Mouse (Mus musculus) megakaryocyte, adult 5-6 weeks (primary cell): ENCODE measurements around the gene Trim15. TPM values are rescaled to one million over a fixed set of nuclear protein-coding genes. Genes with fewer than 3 reads are reported as not detected.

Experiments
- ATAC-seq: 2 replicates; pipeline ENCODE4 v1.8.0; 2016; ENCODE audit warnings: mild to moderate bottlenecking, inconsistent platforms; ENCODE audit not compliant: poor library complexity, severe bottlenecking
- total RNA-seq, 2 experiments: library from RNA; stranded (forward) in 1 of 2; stranded (reverse) in 1 of 2; fragments of 153-499, 151-499 nt in 1 of 2; fragments of 221-1000, 200-1000 nt in 1 of 2; gene quantifications; 2 replicates each; pipeline versions ENCODE4 v1.2.3 to v1.2.4; 2015 to 2017

Gene Trim15
- total RNA-seq, 2 experiments from 2014 or later = not detected

DNA sequence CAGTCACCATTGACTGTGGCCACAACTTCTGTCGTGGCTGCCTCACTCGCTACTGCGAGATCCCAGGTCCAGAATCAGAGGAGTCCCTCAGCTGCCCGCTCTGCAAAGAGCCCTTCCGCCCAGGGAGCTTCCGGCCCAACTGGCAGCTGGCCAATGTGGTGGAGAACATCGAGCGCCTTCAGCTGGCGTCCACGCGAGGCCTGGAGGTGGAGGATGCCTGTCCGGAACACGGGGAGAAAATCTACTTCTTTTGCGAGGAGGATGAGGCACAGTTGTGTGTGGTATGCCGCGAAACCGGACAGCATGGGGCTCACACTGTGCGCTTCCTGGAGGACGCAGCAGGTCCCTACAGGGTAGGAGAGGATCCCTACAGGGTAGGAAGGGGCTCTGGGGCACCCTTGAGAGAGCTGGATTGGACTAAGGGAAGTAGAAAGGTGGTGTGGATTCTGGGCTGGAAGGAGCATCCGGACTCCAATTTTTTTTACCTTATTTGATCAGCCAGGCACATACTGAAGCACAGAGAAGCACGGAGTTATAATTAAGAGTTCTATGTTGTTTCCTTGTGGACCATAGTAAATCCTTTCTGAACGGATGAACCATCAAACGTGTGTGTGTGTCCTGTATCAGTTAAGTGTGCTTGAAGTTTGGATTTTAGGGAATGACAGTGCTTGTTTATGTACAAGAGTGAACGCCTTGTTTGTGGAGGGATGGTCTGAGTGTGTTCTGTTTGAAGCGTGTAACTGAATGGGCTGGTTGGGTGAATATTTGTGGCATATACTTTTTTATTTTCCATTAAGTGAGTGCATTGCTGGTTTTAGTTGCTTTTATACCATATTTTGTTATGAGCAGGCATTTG lies 3.2 kb upstream of the Trim15 start:
- ATAC-seq = no peak

DNA sequence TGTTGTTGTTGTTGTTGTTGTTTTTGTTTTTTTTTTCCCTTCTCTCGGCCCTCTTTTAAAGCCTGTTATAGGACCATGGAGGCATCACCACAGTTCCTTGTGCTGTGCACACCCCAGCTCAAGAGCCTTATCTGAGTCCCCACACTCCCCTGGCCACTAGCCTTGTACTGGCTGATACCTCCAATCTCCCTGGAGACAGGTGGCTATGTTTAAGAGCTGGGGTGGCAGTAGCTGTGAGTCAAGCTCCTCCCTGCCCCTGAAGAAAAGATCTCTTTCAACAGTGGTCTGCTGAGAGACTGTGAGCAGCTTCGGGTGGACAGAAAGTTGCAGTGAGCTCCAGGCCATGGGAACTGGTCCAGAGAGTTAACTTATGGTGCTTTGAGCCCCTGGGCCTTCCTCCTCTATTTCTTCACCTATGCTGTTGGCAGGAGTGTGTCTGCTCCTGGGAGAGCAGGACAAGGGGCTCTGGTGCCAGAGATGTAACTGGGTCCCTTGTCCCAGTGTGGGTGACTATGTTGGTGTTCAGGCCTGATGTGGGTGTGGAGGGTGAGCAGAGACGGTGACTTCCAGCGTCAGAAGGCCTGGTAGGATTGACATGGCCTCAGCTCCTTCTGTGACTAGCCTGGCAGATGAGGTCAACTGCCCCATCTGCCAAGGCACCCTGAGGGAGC lies 2.4 kb upstream of the Trim15 start, which contains the start of gene Trim10:
TSS of gene Trim10 (plus strand) at position 291 of the 671 bp plus-strand sequence.
- ATAC-seq = peak; percentile 52

DNA sequence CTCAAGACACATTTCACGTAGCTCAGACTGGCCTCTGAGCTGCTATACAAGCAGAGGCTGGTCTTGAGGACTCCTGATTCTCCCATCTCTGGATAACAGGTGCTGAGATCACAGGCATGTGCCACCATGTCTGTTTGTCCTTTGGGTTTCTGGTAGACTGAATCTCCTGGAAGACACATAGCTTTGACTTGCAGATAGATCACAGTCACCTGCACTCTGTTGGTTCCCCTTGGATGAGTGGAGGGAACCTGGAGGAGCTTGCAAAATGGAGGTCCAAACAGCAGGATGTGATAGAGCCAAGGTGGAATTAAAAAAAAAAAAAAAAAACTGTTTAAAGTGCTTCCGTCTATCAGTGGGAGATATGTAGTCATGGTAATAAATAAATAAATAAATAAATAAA lies 1.8 kb upstream of the Trim15 start:
- no peak for ATAC-seq

DNA sequence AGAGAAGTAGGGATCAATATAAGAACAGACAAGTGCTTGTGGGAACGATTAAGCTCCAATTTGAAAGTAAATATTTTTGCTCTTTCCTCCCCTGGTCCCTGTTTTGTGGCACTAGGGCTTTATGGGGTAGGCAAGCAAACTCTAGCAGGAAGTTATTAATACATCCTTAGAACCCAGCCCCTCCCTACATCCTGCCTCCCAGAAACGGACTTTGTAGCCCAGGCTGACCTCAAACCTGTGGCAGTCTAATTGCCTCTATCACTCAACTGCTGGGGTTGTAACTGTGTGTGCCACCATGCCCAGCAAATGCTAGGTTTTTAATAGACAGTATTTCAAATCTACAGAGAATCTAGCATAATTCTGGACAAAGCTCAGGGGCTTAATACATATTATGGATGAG lies 5.3 kb downstream of the Trim15 start:
- ATAC-seq = no peak

- ATAC-seq = no peak
Measured at GRCm38 (mm10) chr17:36858181-36858580, 8.8 kb downstream of the Trim15 start.

GRCm38 (mm10) chr17:36856236-36856635 lies 10.8 kb downstream of the Trim15 start:
- ATAC-seq = no peak

DNA sequence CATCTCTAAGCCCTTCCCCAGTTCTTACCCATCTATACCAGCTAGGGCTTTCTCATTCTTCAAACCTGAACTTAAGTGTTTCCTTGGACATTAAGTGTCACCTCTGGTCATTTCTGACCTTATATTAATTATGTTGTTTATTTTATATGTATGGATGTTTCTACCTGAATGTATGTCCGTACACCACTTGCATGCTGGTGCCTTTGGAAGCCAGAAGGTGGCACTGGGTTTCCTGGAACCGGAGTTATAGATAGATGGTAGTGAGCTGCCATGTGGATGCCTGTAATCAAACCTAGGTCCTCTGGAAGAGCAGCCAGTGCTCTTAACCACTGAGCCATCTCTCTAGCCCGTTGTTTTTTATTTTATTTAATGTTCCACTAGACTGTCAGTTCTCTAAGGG lies 11.5 kb downstream of the Trim15 start:
- ATAC-seq = no peak

GRCm38 (mm10) chr17:36851627-36852026 lies 15.4 kb downstream of the Trim15 start:
- ATAC-seq = no peak

GRCm38 (mm10) chr17:36851200-36851599 lies 15.8 kb downstream of the Trim15 start:
- no peak for ATAC-seq

DNA sequence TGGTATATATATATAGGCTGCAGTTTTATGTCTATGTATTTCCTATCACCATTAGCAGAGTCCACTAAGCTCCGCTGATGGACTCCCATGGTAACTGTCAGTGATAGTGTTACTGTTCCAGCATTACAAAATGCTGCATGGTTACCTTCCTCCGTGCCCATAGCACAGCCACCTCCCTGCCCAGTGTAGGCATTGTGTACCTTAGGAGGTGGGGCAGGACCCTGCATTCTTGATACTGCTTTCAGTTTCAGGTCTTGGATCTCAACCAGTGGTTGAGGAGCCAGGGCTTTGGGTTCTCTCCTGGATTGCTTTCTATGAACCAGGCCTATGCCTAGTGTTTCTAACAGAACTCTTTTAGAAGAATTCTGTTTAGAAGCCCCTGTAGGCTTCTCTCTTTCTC lies 17.0 kb downstream of the Trim15 start:
- no peak for ATAC-seq

- no peak for ATAC-seq
Measured at GRCm38 (mm10) chr17:36848911-36849310, 18.1 kb downstream of the Trim15 start.

DNA sequence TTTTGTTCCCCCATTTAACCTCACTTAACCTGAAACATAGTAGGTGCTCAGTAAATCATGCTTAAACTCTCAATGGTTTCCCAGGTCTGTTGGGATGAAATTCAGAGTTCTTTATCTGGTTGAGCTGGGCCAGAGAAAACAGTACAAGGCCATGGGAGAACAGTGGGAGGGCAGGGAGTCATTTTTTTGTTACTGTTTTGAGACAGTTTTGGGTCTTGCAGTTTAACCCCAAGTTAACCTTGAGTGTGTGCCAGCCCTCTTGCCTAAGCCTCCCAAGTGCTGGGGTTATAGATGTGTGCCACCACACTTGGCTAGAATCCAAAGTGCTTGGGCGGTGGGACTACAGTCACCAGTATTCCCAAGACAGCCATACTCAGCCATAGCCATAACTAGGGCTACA lies 22.3 kb downstream of the Trim15 start:
- no peak for ATAC-seq

DNA sequence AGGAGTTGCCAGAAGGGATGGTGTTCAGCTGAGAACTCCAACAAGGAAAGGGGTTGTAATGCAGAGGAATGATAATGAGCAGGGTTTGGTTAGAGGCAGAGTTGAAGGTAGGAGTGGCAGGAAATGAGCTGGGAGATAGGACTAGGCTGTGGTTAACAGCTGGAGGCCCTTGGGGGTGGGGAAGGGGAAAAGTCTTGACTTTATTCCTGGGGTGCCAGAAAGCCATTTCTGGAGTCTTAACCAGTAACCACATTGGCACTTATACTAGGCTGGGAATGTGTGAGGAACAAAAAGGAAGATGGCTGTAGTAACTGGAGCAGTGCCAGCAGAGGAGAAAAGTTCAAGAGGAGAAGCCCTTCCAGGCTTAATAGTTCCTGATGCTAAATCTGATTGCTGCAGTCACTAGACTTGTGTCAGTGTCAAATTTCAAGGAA lies 22.7 kb downstream of the Trim15 start:
- ATAC-seq = 0 out of 2 replicates have a peak, but pooled peaks have one; percentile 21

GRCm38 (mm10) chr17:36843696-36844095 lies 23.3 kb downstream of the Trim15 start:
- no peak for ATAC-seq

GRCm38 (mm10) chr17:36840961-36841445 lies 26.0 kb downstream of the Trim15 start:
- no peak for ATAC-seq

DNA sequence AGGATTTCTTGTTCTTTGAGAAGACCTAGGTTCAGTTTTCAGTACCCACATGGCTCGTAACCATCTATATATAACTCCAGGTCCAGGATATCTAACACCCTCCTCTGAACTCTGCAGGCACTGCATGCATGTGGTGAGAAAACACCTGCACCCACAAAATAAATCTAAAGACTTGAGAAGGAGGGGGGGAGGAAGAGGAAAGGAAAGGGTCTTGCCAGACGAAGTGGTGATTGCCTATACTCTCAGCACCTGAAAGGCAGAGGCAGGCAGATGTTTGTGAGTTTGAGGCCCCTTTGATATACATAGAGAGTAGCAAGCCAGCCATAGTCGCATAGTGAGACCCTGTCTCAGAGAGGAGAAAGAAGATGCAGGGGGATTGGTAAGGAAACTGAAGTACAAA lies 27.1 kb downstream of the Trim15 start:
- ATAC-seq = no peak

GRCm38 (mm10) chr17:36839001-36839400 lies 28.0 kb downstream of the Trim15 start:
- no peak for ATAC-seq

DNA sequence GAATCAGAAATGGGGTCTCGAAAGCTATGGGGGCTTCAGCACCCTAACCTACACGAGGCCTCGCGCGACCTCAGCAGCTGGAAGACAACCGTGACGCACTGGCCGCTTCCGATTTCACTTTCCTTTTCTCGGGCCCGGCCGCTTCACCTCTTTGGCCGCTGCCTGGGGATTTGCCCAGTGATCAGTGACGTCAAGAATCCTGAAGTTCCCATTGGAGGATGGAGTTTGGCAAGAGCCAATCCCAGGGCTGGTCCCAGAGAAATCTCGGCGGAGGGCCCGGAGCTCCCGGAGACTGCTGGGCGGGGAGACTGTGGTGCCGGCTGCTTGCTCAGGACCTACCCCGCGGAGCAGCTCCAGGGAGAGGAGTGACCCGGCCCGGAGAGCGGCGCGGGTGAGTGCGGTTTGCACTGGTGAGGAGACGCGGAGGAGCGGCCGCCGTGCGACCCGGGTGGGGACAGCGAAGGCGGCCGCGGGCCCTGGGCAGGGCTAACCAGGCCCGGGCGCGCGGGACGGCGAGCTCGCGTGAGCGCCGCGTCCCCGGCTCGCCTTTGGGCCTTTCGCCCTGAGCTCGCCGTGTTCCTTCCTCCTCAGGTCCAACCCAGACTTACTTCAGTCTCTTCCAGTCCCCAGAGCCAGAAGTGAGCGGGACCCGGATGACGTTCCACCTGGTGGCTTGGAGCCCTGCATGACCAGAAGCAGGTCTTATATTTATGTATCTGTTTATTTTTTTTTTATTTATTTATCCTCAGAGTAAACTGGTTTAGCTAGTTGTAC lies 29.9 kb downstream of the Trim15 start, which contains the start of gene Trim26:
TSS of gene Trim26 (plus strand) at position 261 of the 774 bp plus-strand sequence.
- peak; percentile 95 for ATAC-seq

DNA sequence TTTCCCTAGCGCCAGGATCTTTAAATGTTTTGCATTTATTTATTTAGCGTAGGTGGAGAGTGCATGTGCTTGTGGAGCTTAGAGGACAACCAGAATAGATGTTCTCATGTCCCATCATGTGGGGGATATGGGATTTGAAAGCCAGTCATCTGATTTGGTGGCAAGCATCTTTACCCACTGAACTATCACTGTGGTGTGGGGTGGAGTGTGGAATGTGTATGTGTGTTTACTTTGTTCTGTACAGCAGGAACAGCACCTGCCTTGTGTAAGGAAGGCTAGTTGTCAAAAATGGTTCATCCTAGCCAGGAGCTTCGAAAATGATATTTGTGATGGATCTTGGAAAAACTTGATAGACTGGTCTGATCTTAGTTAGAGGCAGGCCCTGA lies 30.6 kb downstream of the Trim15 start:
- 0 out of 2 replicates have a peak, but pooled peaks have one; percentile 7 for ATAC-seq

GRCm38 (mm10) chr17:36835591-36836426 lies 31.2 kb downstream of the Trim15 start:
- ATAC-seq = peak; percentile 56
